Mouse (Mus musculus) heart, embryonic 11.5 days (tissue): ENCODE measurements around the gene Slc28a1. TPM values are rescaled to one million over a fixed set of nuclear protein-coding genes. Genes with fewer than 3 reads are reported as not detected.
"Not testable (repeated sequence)": the region's sequence is repeated elsewhere in the genome, so short reads cannot be mapped to it uniquely, and the experiment has no call there.

ENCODE experiments used
- ATAC-seq: fragments of 200-750 bp; cut with Nextera tagmentation; replicated peaks from 2 replicates; pipeline ENCODE4 v1.8.0; 2017; ENCODE audit warnings: moderate library complexity; ENCODE audit not compliant: insufficient number of reproducible peaks, low FRiP score, low TSS enrichment
- H3K27ac ChIP-seq: fragments of 300-500 bp; sonication (generic); 2 replicates; pipeline ENCODE4 v1.5.1; 2014; ENCODE audit warnings: mild to moderate bottlenecking, low read depth, low read length
- H3K27me3 ChIP-seq: fragments of 300-500 bp; sonication (generic); 2 replicates; pipeline ENCODE4 v1.6.1; 2014; ENCODE audit warnings: mild to moderate bottlenecking, low read length, mixed read lengths; ENCODE audit not compliant: control insufficient read depth, insufficient read depth
- H3K36me3 ChIP-seq: fragments of 300-500 bp; sonication (generic); 2 replicates; pipeline ENCODE4 v1.6.1; 2014; ENCODE audit warnings: mild to moderate bottlenecking, low read length, moderate library complexity, mixed read lengths; ENCODE audit not compliant: control insufficient read depth, insufficient read depth
- H3K4me1 ChIP-seq: fragments of 300-500 bp; sonication (generic); 2 replicates; pipeline ENCODE4 v1.6.1; 2014; ENCODE audit warnings: low read length; ENCODE audit not compliant: control insufficient read depth, insufficient read depth
- H3K4me2 ChIP-seq: fragments of 300-500 bp; sonication (generic); 2 replicates; pipeline ENCODE4 v1.6.1; 2014; ENCODE audit warnings: mild to moderate bottlenecking, moderate library complexity
- H3K4me3 ChIP-seq: fragments of 300-500 bp; sonication (generic); 2 replicates; pipeline ENCODE4 v1.5.1; 2014; ENCODE audit warnings: low read depth, low read length
- H3K9ac ChIP-seq: fragments of 300-500 bp; sonication (generic); 2 replicates; pipeline ENCODE4 v1.6.1; 2014; ENCODE audit warnings: mild to moderate bottlenecking, low read depth, low read length, moderate library complexity
- H3K9me3 ChIP-seq: fragments of 300-500 bp; sonication (generic); replicated peaks from 2 replicates; pipeline ENCODE4 v1.6.1; 2016; ENCODE audit warnings: low read length; ENCODE audit not compliant: control insufficient read depth
- WGBS: fragments of 180-500 bp; shearing (Covaris S2); extraction: QIAGEN DNeasy Blood & Tissue Kit; methylation state at CpG from one replicate; pipeline ENCODE4 v1.1.7; 2014; ENCODE audit not compliant: insufficient replicate concordance; 5-methylcytosine and 5-hydroxymethylcytosine counted together
- polyA plus RNA-seq: library from polyadenylated mRNA; unstranded; fragments of >200 nt; fragmentation: Nextera tagmentation; extraction: Ambion mirVana; gene quantifications from 2 replicates; pipeline ENCODE4 v1.2.1, GENCODE M21; 2014

Slc28a1 gene
- polyA plus RNA-seq, 1 experiment from 2014 or later, result 0.07 TPM

GRCm38 (mm10) chr7:81149759-81150158, 35.2 kb downstream of the Slc28a1 start:
- 0 out of 2 replicates have a peak, but pooled peaks cover 3% of the 10 kb centered on the region for H3K4me1 ChIP-seq
- H3K27ac ChIP-seq, result no peak overlapping the region
- 49% methylated on average over 11 of the region's 11 CpGs for WGBS
- no peaks in the 10 kb centered on the region for H3K9me3 ChIP-seq
- ATAC-seq, result peak; percentile 76
- no peak overlapping the region for H3K4me3 ChIP-seq
- H3K36me3 ChIP-seq, result no peaks in the 10 kb centered on the region
- H3K9ac ChIP-seq, result no peak overlapping the region
- H3K27me3 ChIP-seq, result no peaks in the 10 kb centered on the region
- peak overlapping the region; percentile 7 for H3K4me2 ChIP-seq

DNA sequence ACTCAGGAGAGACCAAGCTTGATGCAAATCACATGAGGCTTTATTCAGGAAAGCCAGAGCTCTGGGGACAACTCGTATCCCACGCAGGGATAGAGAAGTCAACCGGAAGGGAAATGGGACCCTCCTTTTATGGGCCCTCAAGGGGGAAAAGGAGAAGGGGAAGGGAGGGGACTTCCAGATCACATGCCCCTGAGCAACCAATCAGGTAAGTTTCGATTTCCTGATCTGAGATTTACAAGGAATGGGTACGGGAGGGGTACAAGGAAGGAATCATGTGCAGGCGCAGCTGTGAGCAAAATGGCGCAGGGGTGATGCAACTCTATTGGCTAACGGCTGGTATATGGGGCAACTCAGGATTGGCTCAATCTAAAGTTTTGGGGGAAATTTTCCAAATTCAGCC, 36.6 kb downstream of the Slc28a1 start:
- Histone ChIP-seq H3K4me1 (0 out of 2 replicates have a peak, but pooled peaks cover 3% of the 10 kb centered on the region), H3K4me3 (no peak overlapping the region), H3K9me3 (no peaks in the 10 kb centered on the region), H3K27ac (no peak overlapping the region), H3K27me3 (no peaks in the 10 kb centered on the region), H3K36me3 (no peaks in the 10 kb centered on the region), H3K4me2 (no peak overlapping the region), H3K9ac (no peak overlapping the region)
- no peak for ATAC-seq
- 94% methylated on average over 8 of the region's 8 CpGs for WGBS

- WGBS, result 92% methylated on average over 10 of the region's 10 CpGs
- ATAC-seq, result no peak
- Histone ChIP-seq H3K36me3 (no peaks in the 10 kb centered on the region), H3K27ac (no peak overlapping the region), H3K9me3 (no peaks in the 10 kb centered on the region), H3K9ac (no peak overlapping the region), H3K27me3 (no peaks in the 10 kb centered on the region), H3K4me2 (no peak overlapping the region), H3K4me1 (0 out of 2 replicates have a peak, but pooled peaks cover 3% of the 10 kb centered on the region), H3K4me3 (no peak overlapping the region)
These were observed 37.7 kb downstream of the Slc28a1 start for GRCm38 (mm10) chr7:81152306-81152705.

DNA sequence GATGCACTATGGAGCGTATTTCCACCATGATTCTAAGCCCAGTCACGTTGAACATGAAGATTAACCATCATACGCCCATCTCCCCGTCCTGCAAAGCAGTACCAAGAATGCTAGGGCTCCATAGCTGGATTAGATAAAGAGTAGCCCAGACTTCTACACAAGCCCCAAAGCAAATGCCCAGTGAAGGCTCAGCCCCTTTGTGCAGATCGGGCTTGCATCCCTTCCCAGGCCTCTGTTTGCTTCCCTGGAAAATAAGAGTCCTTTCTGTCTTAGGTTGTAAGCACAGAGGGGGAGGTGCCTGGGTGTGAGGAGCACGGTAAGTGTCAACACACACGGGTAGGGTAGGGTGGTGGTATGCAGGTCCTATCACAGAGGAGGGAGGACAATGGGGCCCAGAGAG, 38.2 kb downstream of the Slc28a1 start:
- Histone ChIP-seq H3K27me3 (no peaks in the 10 kb centered on the region), H3K4me2 (no peak overlapping the region), H3K9me3 (no peaks in the 10 kb centered on the region), H3K4me1 (0 out of 2 replicates have a peak, but pooled peaks cover 3% of the 10 kb centered on the region), H3K36me3 (no peaks in the 10 kb centered on the region), H3K9ac (no peak overlapping the region), H3K4me3 (no peak overlapping the region), H3K27ac (no peak overlapping the region)
- ATAC-seq, result no peak
- WGBS, result 67% methylated on average over 7 of the region's 7 CpGs

GRCm38 (mm10) chr7:81153327-81153726, 38.7 kb downstream of the Slc28a1 start:
- H3K4me1 ChIP-seq, result peaks cover 3% of the 10 kb centered on the region
- no peak overlapping the region for H3K27ac ChIP-seq
- no peak overlapping the region for H3K9ac ChIP-seq
- H3K9me3 ChIP-seq, result no peaks in the 10 kb centered on the region
- WGBS, result 68% methylated on average over 6 of the region's 6 CpGs
- H3K27me3 ChIP-seq, result no peaks in the 10 kb centered on the region
- H3K4me3 ChIP-seq, result no peak overlapping the region
- H3K36me3 ChIP-seq, result no peaks in the 10 kb centered on the region
- no peak overlapping the region for H3K4me2 ChIP-seq
- ATAC-seq, result no peak

GRCm38 (mm10) chr7:81154244-81154643, 39.6 kb downstream of the Slc28a1 start:
- peaks cover 11% of the 10 kb centered on the region for H3K4me1 ChIP-seq
- not testable (repeated sequence) for ATAC-seq, H3K9ac ChIP-seq, H3K36me3 ChIP-seq, H3K27me3 ChIP-seq, H3K27ac ChIP-seq, H3K4me2 ChIP-seq, H3K4me3 ChIP-seq, H3K9me3 ChIP-seq

GRCm38 (mm10) chr7:81154960-81155359, 40.4 kb downstream of the Slc28a1 start:
- 0 out of 2 replicates have a peak, but pooled peaks have one; percentile 43 for ATAC-seq
- WGBS, result 2% methylated on average over 3 of the region's 3 CpGs
- Histone ChIP-seq H3K9ac (no peak overlapping the region), H3K9me3 (no peaks in the 10 kb centered on the region), H3K27me3 (no peaks in the 10 kb centered on the region), H3K36me3 (no peaks in the 10 kb centered on the region), H3K4me3 (no peak overlapping the region), H3K4me2 (no peak overlapping the region), H3K27ac (no peak overlapping the region), H3K4me1 (peaks cover 11% of the 10 kb centered on the region)

DNA sequence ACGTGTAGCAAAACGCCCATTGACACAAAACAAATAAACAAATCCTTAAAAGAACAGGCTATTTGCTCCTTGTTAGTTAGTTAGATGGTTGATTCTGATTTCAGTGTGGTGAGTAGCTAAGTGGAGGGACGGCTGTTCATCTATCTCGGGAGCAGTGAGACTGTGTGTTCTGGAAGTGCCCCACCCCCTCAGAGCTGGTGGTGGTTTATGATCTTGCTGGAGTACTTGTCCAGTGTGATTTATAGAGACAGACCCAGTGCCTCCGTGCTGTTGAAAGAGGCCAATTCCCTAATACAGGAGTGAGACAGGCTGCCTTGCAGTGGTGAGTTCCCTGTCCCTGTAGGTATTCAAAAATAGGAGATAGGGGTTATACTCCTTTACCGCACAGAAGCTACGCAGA, 44.3 kb downstream of the Slc28a1 start:
- Histone ChIP-seq H3K4me2 (no peak overlapping the region), H3K4me1 (peaks cover 8% of the 10 kb centered on the region), H3K36me3 (no peaks in the 10 kb centered on the region), H3K9ac (peak overlapping the region; percentile 22; the same call in 1 of the 2 replicates), H3K27me3 (no peaks in the 10 kb centered on the region), H3K4me3 (no peak overlapping the region), H3K27ac (no peak overlapping the region), H3K9me3 (no peaks in the 10 kb centered on the region)
- WGBS, result 61% methylated on average over 7 of the region's 7 CpGs
- no peak for ATAC-seq

GRCm38 (mm10) chr7:81161666-81162065, 47.1 kb downstream of the Slc28a1 start:
- no peak for ATAC-seq
- WGBS, result 68% methylated on average over 9 of the region's 9 CpGs
- H3K27me3 ChIP-seq, result no peaks in the 10 kb centered on the region
- no peak overlapping the region for H3K4me2 ChIP-seq
- peaks cover 8% of the 10 kb centered on the region for H3K4me1 ChIP-seq
- H3K27ac ChIP-seq, result no peak overlapping the region
- H3K9me3 ChIP-seq, result no peaks in the 10 kb centered on the region
- H3K9ac ChIP-seq, result no peak overlapping the region
- no peak overlapping the region for H3K4me3 ChIP-seq
- H3K36me3 ChIP-seq, result no peaks in the 10 kb centered on the region
